Mouse (Mus musculus): ENCODE measurements around the gene Grwd1. TPM values are rescaled to one million over a fixed set of nuclear protein-coding genes. Genes with fewer than 3 reads are reported as not detected.
A peak's percentile ranks its signal among the peaks of the same experiment; 100 is the strongest.

The Grwd1 gene
- polyA plus RNA-seq, 1 experiment, result 17.5 TPM

DNA sequence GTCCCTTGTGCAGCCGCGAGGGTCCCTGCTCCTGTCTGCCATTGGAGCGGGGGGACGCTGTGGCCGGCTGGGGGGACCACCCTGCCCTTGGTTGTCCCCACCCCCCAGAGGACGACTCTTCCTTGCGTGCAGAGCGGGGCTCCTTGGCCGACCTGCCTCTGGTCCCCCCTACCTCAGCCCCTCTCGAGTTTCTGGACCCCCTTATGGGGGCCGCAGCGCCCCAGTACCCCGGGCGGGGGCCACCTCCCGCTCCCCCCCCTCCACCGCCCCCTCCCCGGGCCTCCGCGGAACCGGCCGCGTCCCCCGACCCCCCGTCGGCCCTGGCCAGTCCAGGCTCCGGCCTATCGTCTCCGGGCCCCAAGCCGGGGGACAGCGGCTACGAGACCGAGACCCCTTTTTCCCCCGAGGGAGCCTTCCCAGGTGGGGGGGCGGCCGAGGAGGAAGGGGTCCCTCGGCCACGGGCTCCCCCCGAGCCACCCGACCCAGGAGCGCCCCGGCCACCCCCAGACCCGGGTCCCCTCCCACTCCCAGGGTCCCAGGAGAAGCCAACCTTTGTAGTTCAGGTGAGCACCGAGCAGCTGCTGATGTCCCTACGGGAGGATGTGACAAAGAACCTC lies 36.7 kb downstream of the Grwd1 start:
- no peak overlapping the region for H3K27ac ChIP-seq (ENCODE audit: insufficient read depth, low read length)
- TF ChIP-seq POLR2A (IDR thresholded peaks at IDR 0.05; ENCODE audit: extremely low read depth, insufficient read depth, low read length) (no peak), CTCF (IDR thresholded peaks at IDR 0.05; ENCODE audit: extremely low read depth, insufficient read depth, low read length) (no peak)
- no peak overlapping the region for H3K4me3 ChIP-seq (ENCODE audit: insufficient read depth, low read length)
- H3K4me1 ChIP-seq (ENCODE audit: control insufficient read depth, insufficient read depth, low read length), result peaks cover 2% of the 10 kb centered on the region; the same call in 1 of the 2 replicates

GRCm38 (mm10) chr7:45793240-45793639 lies 37.5 kb downstream of the Grwd1 start:
- Histone ChIP-seq H3K4me1 (ENCODE audit: control insufficient read depth, insufficient read depth, low read length) (peaks cover 2% of the 10 kb centered on the region; the same call in 1 of the 2 replicates), H3K27ac (ENCODE audit: insufficient read depth, low read length) (no peak overlapping the region), H3K4me3 (ENCODE audit: insufficient read depth, low read length) (no peak overlapping the region)
- TF ChIP-seq POLR2A (IDR thresholded peaks at IDR 0.05; ENCODE audit: extremely low read depth, insufficient read depth, low read length) (no peak), CTCF (IDR thresholded peaks at IDR 0.05; ENCODE audit: extremely low read depth, insufficient read depth, low read length) (no peak)

- Histone ChIP-seq H3K27ac (ENCODE audit: insufficient read depth, low read length) (no peak overlapping the region), H3K4me3 (ENCODE audit: insufficient read depth, low read length) (no peak overlapping the region), H3K4me1 (ENCODE audit: control insufficient read depth, insufficient read depth, low read length) (no peaks in the 10 kb centered on the region)
- TF ChIP-seq POLR2A (IDR thresholded peaks at IDR 0.05; ENCODE audit: extremely low read depth, insufficient read depth, low read length), result 0 out of 2 replicates have a peak, but pooled peaks have one; percentile 18
- no peak for TF ChIP-seq CTCF (IDR thresholded peaks at IDR 0.05; ENCODE audit: extremely low read depth, insufficient read depth, low read length)
Observed at GRCm38 (mm10) chr7:45791756-45792490, 38.8 kb downstream of the Grwd1 start.

DNA sequence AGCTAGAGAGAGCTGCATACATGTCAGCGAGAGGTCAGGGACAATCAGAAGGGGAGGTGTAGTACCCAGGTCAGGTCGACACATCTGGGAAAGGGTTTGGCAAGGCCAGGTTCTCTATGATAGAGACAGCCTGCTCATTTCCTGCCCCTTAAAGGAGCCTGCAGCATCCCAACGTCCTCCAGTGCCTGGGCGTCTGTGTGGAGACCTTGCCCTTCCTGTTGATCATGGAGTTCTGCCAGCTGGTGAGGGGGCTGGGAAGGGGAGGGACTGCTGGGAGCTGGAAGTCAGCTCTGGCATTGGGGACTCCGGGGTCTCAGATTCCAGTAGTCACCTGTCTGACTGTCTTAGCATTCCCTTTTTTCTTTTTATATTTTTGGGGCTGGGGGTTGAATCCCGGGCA lies 40.0 kb downstream of the Grwd1 start:
- no peaks in the 10 kb centered on the region for H3K4me1 ChIP-seq (ENCODE audit: control insufficient read depth, insufficient read depth, low read length)
- no peak overlapping the region for H3K27ac ChIP-seq (ENCODE audit: insufficient read depth, low read length)
- TF ChIP-seq CTCF (IDR thresholded peaks at IDR 0.05; ENCODE audit: extremely low read depth, insufficient read depth, low read length) (no peak), POLR2A (IDR thresholded peaks at IDR 0.05; ENCODE audit: extremely low read depth, insufficient read depth, low read length) (no peak)
- H3K4me3 ChIP-seq (ENCODE audit: insufficient read depth, low read length), result no peak overlapping the region

DNA sequence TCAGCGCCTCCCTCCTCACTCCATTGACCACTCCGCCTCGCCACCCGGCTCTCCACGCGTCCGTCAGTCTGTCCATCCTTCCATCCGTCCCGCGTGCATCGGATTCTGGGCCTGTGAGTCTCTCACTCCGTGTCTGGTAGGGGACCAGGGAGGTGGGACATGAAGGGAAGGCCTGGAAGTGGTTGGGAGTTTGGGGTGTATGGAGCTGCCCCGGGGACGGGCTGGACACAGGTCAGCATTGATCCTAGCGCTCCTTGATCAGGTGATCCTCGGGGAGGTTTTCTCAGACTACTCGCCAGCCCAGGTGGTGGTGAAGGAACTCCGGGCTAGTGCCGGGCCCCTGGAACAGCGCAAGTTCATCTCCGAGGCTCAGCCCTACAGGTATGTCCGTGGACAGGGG lies 43.1 kb downstream of the Grwd1 start:
- Histone ChIP-seq H3K4me3 (ENCODE audit: insufficient read depth, low read length) (peak overlapping the region; percentile 57; the same call in 1 of the 2 replicates), H3K27ac (ENCODE audit: insufficient read depth, low read length) (no peak overlapping the region), H3K4me1 (ENCODE audit: control insufficient read depth, insufficient read depth, low read length) (no peaks in the 10 kb centered on the region)
- no peak for TF ChIP-seq POLR2A (IDR thresholded peaks at IDR 0.05; ENCODE audit: extremely low read depth, insufficient read depth, low read length)
- no peak for TF ChIP-seq CTCF (IDR thresholded peaks at IDR 0.05; ENCODE audit: extremely low read depth, insufficient read depth, low read length)

DNA sequence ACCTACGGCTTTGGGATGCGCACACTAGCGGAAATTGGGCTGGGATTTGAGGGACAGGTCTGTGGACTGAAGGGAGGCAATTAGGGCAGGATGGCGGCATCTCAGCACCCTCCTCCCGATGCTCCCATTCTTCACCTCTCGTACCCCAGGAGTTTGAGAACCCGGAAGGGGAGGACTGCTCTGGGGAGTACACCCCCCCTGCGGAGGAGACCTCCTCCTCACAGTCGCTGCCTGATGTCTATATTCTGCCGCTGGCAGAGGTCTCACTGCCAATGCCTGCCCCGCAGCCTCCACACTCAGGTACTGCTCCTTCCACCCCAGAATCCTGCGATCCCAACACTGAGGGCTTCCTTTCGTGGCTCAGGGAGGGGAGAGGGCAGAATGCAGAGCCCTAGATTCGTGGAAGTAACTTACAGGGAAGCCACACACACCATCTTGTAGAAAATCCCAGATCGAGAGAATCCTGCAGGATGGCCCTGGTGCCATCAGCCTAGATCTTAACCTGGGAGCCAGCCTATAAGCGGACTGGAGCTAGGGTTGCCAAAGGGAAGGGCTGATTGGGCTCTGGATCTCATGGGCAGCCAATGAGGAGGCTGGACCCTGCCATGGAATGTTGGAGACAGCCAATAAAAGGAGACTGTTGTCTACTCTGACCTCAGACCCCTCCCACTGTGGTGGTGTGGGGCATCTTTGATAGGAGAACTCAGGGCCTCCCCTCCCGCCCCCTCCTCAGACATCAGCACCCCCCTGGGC lies 43.9 kb downstream of the Grwd1 start:
- H3K27ac ChIP-seq (ENCODE audit: insufficient read depth, low read length), result no peak overlapping the region
- TF ChIP-seq CTCF (IDR thresholded peaks at IDR 0.05; ENCODE audit: extremely low read depth, insufficient read depth, low read length) (no peak), POLR2A (IDR thresholded peaks at IDR 0.05; ENCODE audit: extremely low read depth, insufficient read depth, low read length) (peak; percentile 81; the same call in 1 of the 2 replicates)
- peak overlapping the region; percentile 57 for H3K4me3 ChIP-seq (ENCODE audit: insufficient read depth, low read length)
- H3K4me1 ChIP-seq (ENCODE audit: control insufficient read depth, insufficient read depth, low read length), result no peaks in the 10 kb centered on the region

- Histone ChIP-seq H3K27ac (ENCODE audit: insufficient read depth, low read length) (no peak overlapping the region), H3K4me3 (ENCODE audit: insufficient read depth, low read length) (peak overlapping the region; percentile 57), H3K4me1 (ENCODE audit: control insufficient read depth, insufficient read depth, low read length) (no peaks in the 10 kb centered on the region)
- TF ChIP-seq POLR2A (IDR thresholded peaks at IDR 0.05; ENCODE audit: extremely low read depth, insufficient read depth, low read length) (no peak), CTCF (IDR thresholded peaks at IDR 0.05; ENCODE audit: extremely low read depth, insufficient read depth, low read length) (no peak)
Observed at GRCm38 (mm10) chr7:45786136-45786578, 44.6 kb downstream of the Grwd1 start.

DNA sequence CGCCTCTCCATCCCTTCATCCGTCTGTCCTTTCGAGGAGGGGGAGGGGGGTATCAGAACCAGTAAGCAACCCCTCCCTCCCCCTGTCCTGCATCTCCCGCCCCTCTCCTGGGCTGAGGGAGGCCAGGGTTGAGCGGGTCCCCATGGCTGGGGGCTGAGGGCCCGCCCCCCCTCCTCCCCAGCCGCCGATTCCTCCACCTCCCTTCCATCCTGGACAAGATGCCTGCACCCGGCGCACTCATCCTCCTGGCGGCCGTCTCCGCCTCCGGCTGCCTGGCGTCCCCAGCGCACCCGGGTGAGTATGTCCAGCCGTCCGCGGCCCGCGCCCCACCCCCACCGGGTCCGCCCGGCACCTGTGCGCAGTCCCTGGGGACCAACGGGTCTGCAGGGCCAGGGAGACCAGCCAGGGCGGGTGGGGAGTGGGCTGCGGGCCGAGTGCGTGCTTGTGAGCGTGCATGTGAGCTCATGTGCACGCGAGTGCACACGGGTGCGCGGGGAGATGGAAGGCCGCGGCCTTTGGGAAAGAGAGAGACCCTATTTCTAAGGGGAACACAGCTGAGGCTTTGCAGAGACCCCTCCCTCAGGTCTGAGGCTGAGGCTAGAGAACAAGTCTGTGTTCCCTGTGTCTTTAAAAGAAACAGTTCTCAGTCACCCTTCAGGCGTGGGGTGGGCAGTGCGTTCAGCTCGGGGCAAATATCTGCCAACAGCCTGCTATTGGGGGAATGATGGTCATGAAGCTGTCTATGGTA lies 45.2 kb downstream of the Grwd1 start:
- TF ChIP-seq CTCF (IDR thresholded peaks at IDR 0.05; ENCODE audit: extremely low read depth, insufficient read depth, low read length), result no peak
- no peak for TF ChIP-seq POLR2A (IDR thresholded peaks at IDR 0.05; ENCODE audit: extremely low read depth, insufficient read depth, low read length)
- Histone ChIP-seq H3K4me3 (ENCODE audit: insufficient read depth, low read length) (peak overlapping the region; percentile 57), H3K27ac (ENCODE audit: insufficient read depth, low read length) (no peak overlapping the region), H3K4me1 (ENCODE audit: control insufficient read depth, insufficient read depth, low read length) (no peaks in the 10 kb centered on the region)

Measured in cortical plate, adult 2 months (tissue).